Mouse (Mus musculus): ENCODE measurements around the gene Gch1. TPM values are rescaled to one million over a fixed set of nuclear protein-coding genes. Genes with fewer than 3 reads are reported as not detected.

Gene Gch1
- total and polyA plus RNA-seq, 2 experiments: 133 to 200 TPM

GRCm38 (mm10) chr14:47221567-47221966 lies 32.4 kb upstream of the Gch1 start:
- Histone ChIP-seq H3K27ac (replicated peaks; ENCODE audit: insufficient read depth, low read depth, low read length) (no peak overlapping the region), H3K4me1 (ENCODE audit: control insufficient read depth, insufficient read depth, low read length) (peaks cover 8% of the 10 kb centered on the region; the same call in 1 of the 2 replicates), H3K4me3 (ENCODE audit: insufficient read depth, low read depth, low read length) (no peak overlapping the region), H3K36me3 (ENCODE audit: control insufficient read depth, insufficient read depth, low read length) (no peaks in the 10 kb centered on the region), H3K27me3 (ENCODE audit: control insufficient read depth, insufficient read depth, low read length) (no peaks in the 10 kb centered on the region), H3K9ac (ENCODE audit: low read depth, low read length) (no peak overlapping the region), H3K79me2 (ENCODE audit: control insufficient read depth, insufficient read depth, low read length) (no peaks in the 10 kb centered on the region)
- 81% methylated on average over 11 of the region's 11 CpGs for WGBS
- TF ChIP-seq CTCF (IDR thresholded peaks at IDR 0.05; ENCODE audit: low read depth, low read length) (no peak), POLR2A (IDR thresholded peaks at IDR 0.05; ENCODE audit: extremely low read depth, insufficient read depth, low read length) (no peak)
- DNase-seq (ENCODE audit: extremely low read depth, low read depth, low spot score): no peak

DNA sequence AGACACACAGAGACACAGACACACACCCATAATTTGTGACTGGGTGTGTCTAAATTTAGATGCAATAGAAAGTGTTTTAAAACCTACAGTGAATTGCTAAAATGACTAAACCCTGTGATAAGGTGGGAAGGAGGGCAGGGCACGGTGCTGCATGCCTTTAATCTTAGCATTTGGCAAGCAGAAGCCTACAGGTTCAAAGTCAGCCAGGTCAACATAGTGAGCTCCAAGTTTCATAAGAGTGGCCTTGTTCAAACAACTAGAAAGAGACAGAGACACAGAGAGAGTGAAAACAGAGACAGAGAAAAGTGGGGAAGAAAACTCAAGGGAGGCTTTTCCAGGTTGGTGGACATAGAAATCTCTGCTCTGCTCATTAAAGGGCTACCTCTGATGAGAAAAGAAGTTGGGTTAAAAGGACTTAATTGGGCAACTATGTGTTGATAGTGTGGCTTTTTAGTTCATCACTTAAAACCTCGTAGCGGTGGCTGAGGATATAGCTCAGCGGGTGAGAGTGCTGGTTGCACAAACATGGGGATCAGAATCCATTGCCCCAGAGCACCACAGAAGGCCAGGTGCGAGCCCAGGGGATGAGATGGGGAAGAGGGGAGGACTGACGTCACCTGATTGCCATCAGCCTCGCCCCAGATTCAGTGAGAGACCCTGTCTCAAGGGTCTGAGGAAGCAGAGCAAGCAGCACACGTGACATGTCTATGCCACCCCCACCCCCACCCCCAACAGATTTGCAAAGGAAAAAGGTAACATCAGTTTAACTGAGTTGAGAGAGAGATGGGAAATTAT lies 31.2 kb upstream of the Gch1 start:
- 28% methylated on average over 8 of the region's 8 CpGs for whole genome bisulfite sequencing
- Histone ChIP-seq H3K27ac (replicated peaks; ENCODE audit: insufficient read depth, low read depth, low read length) (peak overlapping the region; percentile 67), H3K36me3 (ENCODE audit: control insufficient read depth, insufficient read depth, low read length) (no peaks in the 10 kb centered on the region), H3K27me3 (ENCODE audit: control insufficient read depth, insufficient read depth, low read length) (no peaks in the 10 kb centered on the region), H3K4me3 (ENCODE audit: insufficient read depth, low read depth, low read length) (no peak overlapping the region), H3K4me1 (ENCODE audit: control insufficient read depth, insufficient read depth, low read length) (peaks cover 8% of the 10 kb centered on the region; the same call in 1 of the 2 replicates), H3K9ac (ENCODE audit: low read depth, low read length) (0 out of 2 replicates have a peak overlapping the region, but pooled peaks have one; percentile 2), H3K79me2 (ENCODE audit: control insufficient read depth, insufficient read depth, low read length) (no peaks in the 10 kb centered on the region)
- no peak for TF ChIP-seq CTCF (IDR thresholded peaks at IDR 0.05; ENCODE audit: low read depth, low read length)
- TF ChIP-seq POLR2A (IDR thresholded peaks at IDR 0.05; ENCODE audit: extremely low read depth, insufficient read depth, low read length): no peak
- peak; percentile 94 for DNase-seq (ENCODE audit: extremely low read depth, low read depth, low spot score)

DNA sequence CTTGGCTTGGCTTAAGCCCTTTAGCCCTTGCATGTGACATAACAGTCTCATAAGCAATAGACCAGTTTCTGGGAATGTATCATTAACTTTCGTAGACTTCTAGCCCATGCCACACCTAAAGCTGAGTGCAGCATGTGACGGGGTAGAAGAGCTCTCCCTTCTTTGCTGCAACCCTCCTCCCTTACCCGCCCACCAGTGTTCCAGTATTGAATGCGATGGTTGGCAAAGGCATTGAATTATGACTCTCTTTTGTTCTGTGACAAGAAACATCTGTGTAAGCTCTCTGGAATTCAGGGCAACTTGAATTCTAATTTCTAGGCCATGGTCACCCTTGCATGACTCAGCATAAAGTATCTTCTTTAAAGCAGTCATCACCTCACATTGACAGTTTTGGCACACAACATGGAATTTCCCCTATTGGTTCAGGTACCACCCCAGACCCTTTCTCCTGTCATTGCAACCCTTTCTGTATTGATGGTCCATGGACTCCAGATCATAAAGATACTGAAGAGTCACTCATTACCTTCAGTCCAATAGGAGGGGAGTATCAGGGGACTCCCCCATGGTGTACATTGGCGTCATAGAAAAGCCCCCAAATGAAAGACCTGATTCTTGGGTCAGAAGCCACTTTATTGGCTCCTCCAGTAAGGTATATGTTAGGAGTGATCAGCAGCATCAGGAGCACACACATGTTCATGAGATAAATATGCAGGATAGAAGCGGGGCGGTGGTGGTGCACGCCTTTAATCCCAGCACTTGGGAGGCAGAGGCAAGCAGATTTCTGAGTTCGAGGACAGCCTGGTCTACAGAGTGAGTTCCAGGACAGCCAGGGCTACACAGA lies 29.8 kb upstream of the Gch1 start:
- TF ChIP-seq CTCF (IDR thresholded peaks at IDR 0.05; ENCODE audit: low read depth, low read length): no peak
- no peak for TF ChIP-seq POLR2A (IDR thresholded peaks at IDR 0.05; ENCODE audit: extremely low read depth, insufficient read depth, low read length)
- Histone ChIP-seq H3K4me1 (ENCODE audit: control insufficient read depth, insufficient read depth, low read length) (peaks cover 10% of the 10 kb centered on the region; the same call in 1 of the 2 replicates), H3K27me3 (ENCODE audit: control insufficient read depth, insufficient read depth, low read length) (no peaks in the 10 kb centered on the region), H3K36me3 (ENCODE audit: control insufficient read depth, insufficient read depth, low read length) (no peaks in the 10 kb centered on the region), H3K9ac (ENCODE audit: low read depth, low read length) (no peak overlapping the region), H3K4me3 (ENCODE audit: insufficient read depth, low read depth, low read length) (no peak overlapping the region), H3K79me2 (ENCODE audit: control insufficient read depth, insufficient read depth, low read length) (no peaks in the 10 kb centered on the region), H3K27ac (replicated peaks; ENCODE audit: insufficient read depth, low read depth, low read length) (no peak overlapping the region)
- 90% methylated on average over 9 of the region's 9 CpGs for WGBS
- no peak for DNase-seq (ENCODE audit: extremely low read depth, low read depth, low spot score)

DNA sequence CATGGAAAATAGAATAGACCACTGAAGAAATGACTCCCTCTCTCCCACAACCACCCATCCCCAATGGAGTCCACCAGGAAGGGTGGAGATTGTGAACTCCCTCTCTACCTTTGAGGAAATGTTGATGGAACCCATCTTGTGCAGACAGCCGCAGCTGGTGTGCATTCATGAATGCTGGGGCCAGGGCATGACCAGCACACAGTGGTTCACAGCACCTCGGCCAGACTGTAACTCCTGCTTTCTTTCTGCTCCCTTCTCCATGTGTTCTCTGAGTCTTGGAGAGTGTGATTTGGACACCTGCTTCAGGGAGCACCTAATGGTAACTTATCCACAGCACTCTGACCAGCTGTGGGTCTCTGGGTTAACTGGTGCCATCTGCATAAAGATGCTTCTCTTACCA lies 27.3 kb upstream of the Gch1 start:
- WGBS: 89% methylated on average over 2 of the region's 2 CpGs
- no peaks in the 10 kb centered on the region for H3K27me3 ChIP-seq (ENCODE audit: control insufficient read depth, insufficient read depth, low read length)
- peaks cover 6% of the 10 kb centered on the region; the same call in 1 of the 2 replicates for H3K4me1 ChIP-seq (ENCODE audit: control insufficient read depth, insufficient read depth, low read length)
- TF ChIP-seq POLR2A (IDR thresholded peaks at IDR 0.05; ENCODE audit: extremely low read depth, insufficient read depth, low read length): no peak
- TF ChIP-seq CTCF (IDR thresholded peaks at IDR 0.05; ENCODE audit: low read depth, low read length): no peak
- H3K9ac ChIP-seq (ENCODE audit: low read depth, low read length): no peak overlapping the region
- no peak for DNase-seq (ENCODE audit: extremely low read depth, low read depth, low spot score)
- no peaks in the 10 kb centered on the region for H3K79me2 ChIP-seq (ENCODE audit: control insufficient read depth, insufficient read depth, low read length)
- H3K27ac ChIP-seq (replicated peaks; ENCODE audit: insufficient read depth, low read depth, low read length): no peak overlapping the region
- no peak overlapping the region for H3K4me3 ChIP-seq (ENCODE audit: insufficient read depth, low read depth, low read length)
- H3K36me3 ChIP-seq (ENCODE audit: control insufficient read depth, insufficient read depth, low read length): no peaks in the 10 kb centered on the region

- no peak overlapping the region for H3K27ac ChIP-seq (replicated peaks; ENCODE audit: insufficient read depth, low read depth, low read length)
Measured at GRCm38 (mm10) chr14:47214367-47214766, 25.2 kb upstream of the Gch1 start.

More at GRCm38 (mm10) chr14:47214367-47214766, 25.2 kb upstream of the Gch1 start:
- TF ChIP-seq POLR2A (IDR thresholded peaks at IDR 0.05; ENCODE audit: extremely low read depth, insufficient read depth, low read length) (no peak), CTCF (IDR thresholded peaks at IDR 0.05; ENCODE audit: low read depth, low read length) (no peak)
- H3K27me3 ChIP-seq (ENCODE audit: control insufficient read depth, insufficient read depth, low read length): no peaks in the 10 kb centered on the region
- no peak overlapping the region for H3K9ac ChIP-seq (ENCODE audit: low read depth, low read length)
- H3K79me2 ChIP-seq (ENCODE audit: control insufficient read depth, insufficient read depth, low read length): no peaks in the 10 kb centered on the region
- H3K36me3 ChIP-seq (ENCODE audit: control insufficient read depth, insufficient read depth, low read length): no peaks in the 10 kb centered on the region
- DNase-seq (ENCODE audit: extremely low read depth, low read depth, low spot score): no peak
- 71% methylated on average over 5 of the region's 5 CpGs for WGBS
- H3K4me3 ChIP-seq (ENCODE audit: insufficient read depth, low read depth, low read length): no peak overlapping the region
- peaks cover 2% of the 10 kb centered on the region; the same call in 1 of the 2 replicates for H3K4me1 ChIP-seq (ENCODE audit: control insufficient read depth, insufficient read depth, low read length)

Data from liver, adult 2 months (tissue).